Mouse (Mus musculus): Measurements from ENCODE around the gene Zfx. TPM values are rescaled to one million over a fixed set of nuclear protein-coding genes. Genes with fewer than 3 reads are reported as not detected.

Zfx gene
- total and polyA plus RNA-seq, 3 experiments: 10.0 to 21.4 (median 16.0) TPM

- H3K4me1 ChIP-seq (ENCODE audit: control insufficient read depth in 1 of 2, insufficient read depth in 2 of 2, low read length in 2 of 2): no peaks in the 10 kb centered on the region
- H3K27ac ChIP-seq (ENCODE audit: control insufficient read depth, low read depth, low read length): no peak overlapping the region
- TF ChIP-seq ETS1 (IDR thresholded peaks at IDR 0.05; ENCODE audit: low read depth, low read length): no peak
- no peak for TF ChIP-seq MEF2A (IDR thresholded peaks at IDR 0.05; ENCODE audit: extremely low read depth, insufficient replicate concordance, low read depth, low read length, poor library complexity, severe bottlenecking)
- TF ChIP-seq USF2 (IDR thresholded peaks at IDR 0.05; ENCODE audit: borderline replicate concordance in 1 of 2, insufficient read depth in 1 of 2, low read depth in 1 of 2, low read length in 2 of 2): no peak
- no peak for TF ChIP-seq EP300 (IDR thresholded peaks at IDR 0.05; ENCODE audit: low read depth in 1 of 2, low read length in 2 of 2)
- no peak for TF ChIP-seq ZNF384 (IDR thresholded peaks at IDR 0.05; ENCODE audit: low read depth, low read length)
- no peak for TF ChIP-seq RCOR1 (IDR thresholded peaks at IDR 0.05; ENCODE audit: low read depth, low read length)
- TF ChIP-seq TCF12 (IDR thresholded peaks at IDR 0.05; ENCODE audit: low read depth, low read length): no peak
- TF ChIP-seq JUND (IDR thresholded peaks at IDR 0.05; ENCODE audit: low read depth, low read length): no peak
- TF ChIP-seq NRF1 (IDR thresholded peaks at IDR 0.05; ENCODE audit: insufficient read depth, low read depth, low read length, poor library complexity, severe bottlenecking): no peak
- TF ChIP-seq MYC (IDR thresholded peaks at IDR 0.05; ENCODE audit: low read depth, low read length): no peak
- no peak for TF ChIP-seq TAL1 (IDR thresholded peaks at IDR 0.05; ENCODE audit: low read length)
Measured at GRCm38 (mm10) chrX:94047381-94047780, 76.1 kb downstream of the Zfx start.

GRCm38 (mm10) chrX:94032937-94033336 is 90.6 kb downstream of the Zfx start:
- Histone ChIP-seq H3K27ac (ENCODE audit: control insufficient read depth, low read depth, low read length) (no peak overlapping the region), H3K9ac (ENCODE audit: control insufficient read depth, low read depth, low read length, poor library complexity, severe bottlenecking) (peak overlapping the region; percentile 38; the same call in 1 of the 2 replicates), H3K27me3 (ENCODE audit: control insufficient read depth in 1 of 2, insufficient read depth in 2 of 2, low read length in 2 of 2) (no peaks in the 10 kb centered on the region), H3K9me3 (replicated peaks; ENCODE audit: insufficient read depth, low read length) (no peaks in the 10 kb centered on the region), H3K79me2 (ENCODE audit: control insufficient read depth, insufficient read depth, low read length, poor library complexity) (no peaks in the 10 kb centered on the region), H3K4me1 (ENCODE audit: control insufficient read depth in 1 of 2, insufficient read depth in 2 of 2, low read length in 2 of 2) (no peaks in the 10 kb centered on the region), H3K4me3 (ENCODE audit: control insufficient read depth in 1 of 2, insufficient read depth in 1 of 2, low read depth in 2 of 2, low read length in 2 of 2) (peak overlapping the region in 1 of 2 experiments; percentile 36; a peak in 3 of 4 replicates), H3K36me3 (ENCODE audit: control insufficient read depth in 1 of 2, insufficient read depth in 2 of 2, low read length in 2 of 2) (no peaks in the 10 kb centered on the region)
- DNase-seq (ENCODE audit: low read depth, low spot score): peak; percentile 72
- TF ChIP-seq RAD21 (IDR thresholded peaks at IDR 0.05; ENCODE audit: low read depth, low read length) (peak; percentile 80), ZKSCAN1 (IDR thresholded peaks at IDR 0.05; ENCODE audit: low read depth, low read length) (no peak), CHD2 (IDR thresholded peaks at IDR 0.05; ENCODE audit: low read length) (no peak), CTCF (IDR thresholded peaks at IDR 0.05 in 2 of 3, conservative IDR thresholded peaks at IDR 0.05 in 1 of 3; ENCODE audit: control insufficient read depth in 1 of 3, insufficient read depth in 1 of 3, low read depth in 2 of 3, low read length in 3 of 3, poor library complexity in 1 of 3, severe bottlenecking in 1 of 3) (peak; percentile 38 to 65 (median 59)), ZC3H11A (IDR thresholded peaks at IDR 0.05; ENCODE audit: low read depth, low read length) (peak; percentile 42; the same call in 1 of the 2 replicates), USF2 (IDR thresholded peaks at IDR 0.05; ENCODE audit: borderline replicate concordance in 1 of 2, insufficient read depth in 1 of 2, low read depth in 1 of 2, low read length in 2 of 2) (no peak), MAFK (IDR thresholded peaks at IDR 0.05; ENCODE audit: borderline replicate concordance, low read depth, low read length) (no peak), ETS1 (IDR thresholded peaks at IDR 0.05; ENCODE audit: low read depth, low read length) (no peak), NRF1 (IDR thresholded peaks at IDR 0.05; ENCODE audit: insufficient read depth, low read depth, low read length, poor library complexity, severe bottlenecking) (no peak), BHLHE40 (IDR thresholded peaks at IDR 0.05; ENCODE audit: borderline replicate concordance, low read depth, low read length) (no peak), SMC3 (IDR thresholded peaks at IDR 0.05; ENCODE audit: low read depth, low read length) (peak; percentile 50), E2F4 (IDR thresholded peaks at IDR 0.05; ENCODE audit: borderline replicate concordance, low read depth, low read length) (no peak), TBP (IDR thresholded peaks at IDR 0.05; ENCODE audit: low read depth, low read length) (no peak)

More at GRCm38 (mm10) chrX:94047381-94047780, 76.1 kb downstream of the Zfx start:
- H3K4me3 ChIP-seq (ENCODE audit: control insufficient read depth in 1 of 2, insufficient read depth in 1 of 2, low read depth in 2 of 2, low read length in 2 of 2): no peak overlapping the region
- no peaks in the 10 kb centered on the region for H3K9me3 ChIP-seq (replicated peaks; ENCODE audit: insufficient read depth, low read length)
- H3K9ac ChIP-seq (ENCODE audit: control insufficient read depth, low read depth, low read length, poor library complexity, severe bottlenecking): no peak overlapping the region
- no peaks in the 10 kb centered on the region for H3K79me2 ChIP-seq (ENCODE audit: control insufficient read depth, insufficient read depth, low read length, poor library complexity)
- no peaks in the 10 kb centered on the region for H3K36me3 ChIP-seq (ENCODE audit: control insufficient read depth in 1 of 2, insufficient read depth in 2 of 2, low read length in 2 of 2)
- no peak for DNase-seq (ENCODE audit: low read depth, low spot score)
- H3K27me3 ChIP-seq (ENCODE audit: control insufficient read depth in 1 of 2, insufficient read depth in 2 of 2, low read length in 2 of 2): no peaks in the 10 kb centered on the region

Measured in MEL (cell line).